Mouse (Mus musculus): Measurements from ENCODE around the gene Etv6. TPM values are rescaled to one million over a fixed set of nuclear protein-coding genes. Genes with fewer than 3 reads are reported as not detected.

Gene Etv6
- polyA plus RNA-seq, 1 experiment from 2014 or later: 5.2 TPM

DNA sequence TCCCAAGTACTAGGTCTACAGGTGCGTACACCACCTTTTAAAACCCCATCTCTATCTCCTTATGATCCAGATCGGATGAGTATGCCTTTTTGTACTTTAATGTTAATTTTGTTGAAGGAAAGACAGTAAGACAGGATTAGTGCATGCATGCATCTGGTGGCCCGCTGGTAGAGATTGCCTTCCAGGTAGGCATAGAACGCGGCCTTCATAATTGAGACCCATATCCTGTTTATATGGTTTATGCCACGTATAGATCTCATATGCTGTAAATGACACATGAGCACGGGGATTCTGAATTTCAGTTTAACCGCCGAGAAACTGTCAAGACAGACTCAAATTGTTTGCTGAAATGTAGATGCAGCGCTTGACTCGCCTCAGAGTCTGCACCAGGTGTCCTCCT is 133.3 kb downstream of the Etv6 start:
- no peak for ATAC-seq
- H3K36me3 ChIP-seq (ENCODE audit: control insufficient read depth, insufficient read depth): no peaks in the 10 kb centered on the region
- H3K9ac ChIP-seq (replicated peaks; ENCODE audit: low read depth, low read length): no peak overlapping the region
- no peak overlapping the region for H3K27ac ChIP-seq (ENCODE audit: low read length)
- H3K4me1 ChIP-seq (replicated peaks; ENCODE audit: control insufficient read depth, insufficient read depth, low read length): peaks cover 6% of the 10 kb centered on the region
- H3K9me3 ChIP-seq (ENCODE audit: control insufficient read depth, low read length): no peaks in the 10 kb centered on the region
- no peak overlapping the region for H3K4me2 ChIP-seq (ENCODE audit: low read length)
- no peak overlapping the region for H3K4me3 ChIP-seq (replicated peaks; ENCODE audit: low read length)
- H3K27me3 ChIP-seq (replicated peaks; ENCODE audit: control insufficient read depth, insufficient read depth, low read length): no peaks in the 10 kb centered on the region
- 93% methylated on average over 11 of the region's 11 CpGs for WGBS

DNA sequence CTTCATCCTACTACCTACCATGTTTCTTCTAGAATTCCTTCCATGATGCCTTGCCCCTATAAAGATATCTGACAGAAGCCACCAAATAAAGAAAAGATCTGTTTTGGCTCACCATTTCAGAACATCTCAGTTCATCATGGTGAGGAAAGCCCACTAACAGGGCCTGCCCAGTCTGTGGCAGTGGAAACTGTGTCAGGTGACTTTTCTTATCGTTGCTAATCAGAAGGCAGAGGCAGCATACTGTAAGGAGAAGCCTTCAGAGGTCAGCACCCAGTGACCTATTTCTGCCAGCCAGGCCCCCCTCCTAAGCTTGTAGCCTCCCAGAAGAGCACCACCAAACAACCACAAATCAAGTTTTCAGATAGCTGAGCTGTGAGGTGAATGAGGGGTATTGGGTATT is 135.7 kb downstream of the Etv6 start:
- 88% methylated on average over 1 of the region's 1 CpGs for WGBS
- Histone ChIP-seq H3K9me3 (ENCODE audit: control insufficient read depth, low read length) (no peaks in the 10 kb centered on the region), H3K9ac (replicated peaks; ENCODE audit: low read depth, low read length) (no peak overlapping the region), H3K27me3 (replicated peaks; ENCODE audit: control insufficient read depth, insufficient read depth, low read length) (no peaks in the 10 kb centered on the region), H3K36me3 (ENCODE audit: control insufficient read depth, insufficient read depth) (no peaks in the 10 kb centered on the region), H3K4me2 (ENCODE audit: low read length) (no peak overlapping the region), H3K4me3 (replicated peaks; ENCODE audit: low read length) (no peak overlapping the region), H3K27ac (ENCODE audit: low read length) (no peak overlapping the region), H3K4me1 (replicated peaks; ENCODE audit: control insufficient read depth, insufficient read depth, low read length) (peaks cover 6% of the 10 kb centered on the region)
- ATAC-seq: no peak

DNA sequence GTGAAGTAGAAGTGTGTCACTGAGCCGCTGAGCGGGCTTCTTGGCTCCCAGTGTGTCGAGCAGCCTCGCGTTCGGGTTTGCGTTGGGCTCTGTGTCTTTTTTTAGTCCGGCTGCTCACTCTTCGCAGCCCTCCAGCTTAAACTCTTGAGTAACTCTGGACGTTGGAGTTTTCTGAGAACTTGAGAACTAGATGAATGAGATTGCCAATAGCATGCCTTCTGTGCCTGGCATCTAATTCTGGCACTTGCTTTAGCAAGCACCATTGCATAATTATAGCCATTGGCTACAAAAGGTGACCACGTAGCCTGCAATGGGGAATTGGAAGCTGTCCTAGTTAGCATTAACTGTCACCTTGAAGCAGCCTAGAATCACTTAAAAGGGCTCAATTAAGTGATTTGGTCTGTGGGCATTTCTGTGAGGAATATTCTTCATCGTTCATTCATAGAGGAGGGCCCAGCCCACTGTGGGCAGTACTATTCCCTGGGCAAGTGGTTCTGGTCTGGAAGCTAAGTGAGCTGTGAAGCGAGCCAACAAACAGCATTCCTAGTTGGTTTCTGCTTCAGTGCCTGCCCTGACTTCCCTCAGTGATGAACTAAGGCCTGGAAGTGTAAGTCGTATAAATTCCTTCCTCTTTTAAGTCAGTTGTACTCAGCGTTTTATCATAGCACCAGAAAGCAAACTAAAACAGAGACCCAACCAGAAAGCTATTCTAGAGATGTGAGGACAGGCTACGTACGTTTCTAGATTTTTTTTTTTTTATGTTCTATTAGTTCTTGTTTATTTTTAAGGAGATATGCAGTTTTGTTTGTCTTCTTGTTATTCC is 136.6 kb downstream of the Etv6 start:
- Histone ChIP-seq H3K9ac (replicated peaks; ENCODE audit: low read depth, low read length) (no peak overlapping the region), H3K9me3 (ENCODE audit: control insufficient read depth, low read length) (no peaks in the 10 kb centered on the region), H3K4me1 (replicated peaks; ENCODE audit: control insufficient read depth, insufficient read depth, low read length) (peaks cover 6% of the 10 kb centered on the region), H3K27ac (ENCODE audit: low read length) (no peak overlapping the region), H3K4me3 (replicated peaks; ENCODE audit: low read length) (no peak overlapping the region), H3K27me3 (replicated peaks; ENCODE audit: control insufficient read depth, insufficient read depth, low read length) (no peaks in the 10 kb centered on the region), H3K36me3 (ENCODE audit: control insufficient read depth, insufficient read depth) (no peaks in the 10 kb centered on the region), H3K4me2 (ENCODE audit: low read length) (no peak overlapping the region)
- 77% methylated on average over 17 of the region's 17 CpGs for whole genome bisulfite sequencing
- no peak for ATAC-seq

DNA sequence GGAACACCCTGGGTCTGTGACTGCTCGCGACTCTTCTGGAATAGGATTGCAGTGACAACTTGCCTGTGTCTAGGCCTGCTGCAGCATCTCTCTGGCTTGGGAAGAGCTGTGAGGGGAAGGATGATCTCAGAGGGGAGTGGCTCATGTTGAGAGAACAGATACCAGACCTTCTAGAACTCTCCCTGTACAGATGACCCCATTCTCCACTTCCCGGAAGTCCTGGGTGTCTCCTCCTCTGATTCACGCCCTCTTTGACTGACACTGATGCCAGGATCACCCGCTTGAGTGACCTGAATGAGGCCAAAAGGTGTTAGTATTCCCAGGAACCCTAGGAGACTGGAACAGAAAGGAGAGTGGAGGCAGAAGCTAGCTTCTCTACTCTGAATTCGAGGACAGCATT is 137.9 kb downstream of the Etv6 start:
- no peak overlapping the region for H3K4me3 ChIP-seq (replicated peaks; ENCODE audit: low read length)
- no peaks in the 10 kb centered on the region for H3K27me3 ChIP-seq (replicated peaks; ENCODE audit: control insufficient read depth, insufficient read depth, low read length)
- no peaks in the 10 kb centered on the region for H3K9me3 ChIP-seq (ENCODE audit: control insufficient read depth, low read length)
- ATAC-seq: no peak
- peaks cover 6% of the 10 kb centered on the region for H3K4me1 ChIP-seq (replicated peaks; ENCODE audit: control insufficient read depth, insufficient read depth, low read length)
- 80% methylated on average over 6 of the region's 6 CpGs for WGBS
- no peak overlapping the region for H3K27ac ChIP-seq (ENCODE audit: low read length)
- no peak overlapping the region for H3K4me2 ChIP-seq (ENCODE audit: low read length)
- H3K9ac ChIP-seq (replicated peaks; ENCODE audit: low read depth, low read length): no peak overlapping the region
- no peaks in the 10 kb centered on the region for H3K36me3 ChIP-seq (ENCODE audit: control insufficient read depth, insufficient read depth)

DNA sequence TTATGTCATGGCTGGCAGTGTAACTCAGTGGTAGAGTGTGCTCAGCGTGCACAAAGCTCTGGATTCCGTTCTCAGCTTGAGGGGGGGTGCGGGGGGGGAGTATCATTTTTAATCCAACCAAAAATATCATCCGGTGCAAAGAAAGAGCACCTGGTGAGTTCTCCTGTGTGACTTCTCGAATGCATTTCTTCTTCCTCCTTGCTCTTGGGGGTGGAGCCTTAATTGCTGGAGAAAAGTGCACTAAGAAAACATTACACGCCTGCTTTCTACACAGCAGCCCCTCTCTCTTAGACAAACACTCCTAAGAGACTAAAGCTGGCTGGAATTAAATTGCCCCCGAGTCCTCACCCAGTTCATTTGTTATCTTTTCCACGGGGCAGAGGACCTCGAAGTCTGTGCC is 139.6 kb downstream of the Etv6 start:
- Histone ChIP-seq H3K4me2 (ENCODE audit: low read length) (no peak overlapping the region), H3K27ac (ENCODE audit: low read length) (no peak overlapping the region), H3K9me3 (ENCODE audit: control insufficient read depth, low read length) (no peaks in the 10 kb centered on the region), H3K36me3 (ENCODE audit: control insufficient read depth, insufficient read depth) (no peaks in the 10 kb centered on the region), H3K4me1 (replicated peaks; ENCODE audit: control insufficient read depth, insufficient read depth, low read length) (peaks cover 6% of the 10 kb centered on the region), H3K27me3 (replicated peaks; ENCODE audit: control insufficient read depth, insufficient read depth, low read length) (no peaks in the 10 kb centered on the region), H3K9ac (replicated peaks; ENCODE audit: low read depth, low read length) (no peak overlapping the region), H3K4me3 (replicated peaks; ENCODE audit: low read length) (no peak overlapping the region)
- no peak for ATAC-seq
- 70% methylated on average over 9 of the region's 9 CpGs for WGBS

DNA sequence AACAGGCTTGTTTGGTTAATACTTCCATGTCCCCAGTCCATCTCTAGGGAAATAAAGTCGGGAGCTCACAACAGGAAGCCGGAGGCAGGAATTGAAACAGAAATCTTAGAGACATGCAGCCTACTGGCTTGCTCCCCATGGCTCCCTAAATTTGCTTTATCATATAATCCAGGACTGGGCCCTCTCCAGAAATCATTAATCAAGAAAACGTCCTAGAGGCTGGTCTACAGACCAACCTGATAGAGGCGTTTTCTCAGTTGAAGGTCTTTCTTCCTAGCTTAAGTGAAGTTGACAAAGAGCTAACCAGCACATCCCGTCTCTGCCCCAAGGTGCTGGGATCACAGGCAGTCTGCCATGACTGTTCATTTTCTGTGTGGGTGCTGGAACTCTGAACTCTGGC is 141.7 kb downstream of the Etv6 start:
- no peak overlapping the region for H3K27ac ChIP-seq (ENCODE audit: low read length)
- no peaks in the 10 kb centered on the region for H3K9me3 ChIP-seq (ENCODE audit: control insufficient read depth, low read length)
- no peak overlapping the region for H3K4me2 ChIP-seq (ENCODE audit: low read length)
- H3K4me3 ChIP-seq (replicated peaks; ENCODE audit: low read length): no peak overlapping the region
- no peak for ATAC-seq
- H3K9ac ChIP-seq (replicated peaks; ENCODE audit: low read depth, low read length): no peak overlapping the region
- H3K27me3 ChIP-seq (replicated peaks; ENCODE audit: control insufficient read depth, insufficient read depth, low read length): no peaks in the 10 kb centered on the region
- WGBS: 85% methylated on average over 5 of the region's 5 CpGs
- no peaks in the 10 kb centered on the region for H3K36me3 ChIP-seq (ENCODE audit: control insufficient read depth, insufficient read depth)
- H3K4me1 ChIP-seq (replicated peaks; ENCODE audit: control insufficient read depth, insufficient read depth, low read length): no peaks in the 10 kb centered on the region

DNA sequence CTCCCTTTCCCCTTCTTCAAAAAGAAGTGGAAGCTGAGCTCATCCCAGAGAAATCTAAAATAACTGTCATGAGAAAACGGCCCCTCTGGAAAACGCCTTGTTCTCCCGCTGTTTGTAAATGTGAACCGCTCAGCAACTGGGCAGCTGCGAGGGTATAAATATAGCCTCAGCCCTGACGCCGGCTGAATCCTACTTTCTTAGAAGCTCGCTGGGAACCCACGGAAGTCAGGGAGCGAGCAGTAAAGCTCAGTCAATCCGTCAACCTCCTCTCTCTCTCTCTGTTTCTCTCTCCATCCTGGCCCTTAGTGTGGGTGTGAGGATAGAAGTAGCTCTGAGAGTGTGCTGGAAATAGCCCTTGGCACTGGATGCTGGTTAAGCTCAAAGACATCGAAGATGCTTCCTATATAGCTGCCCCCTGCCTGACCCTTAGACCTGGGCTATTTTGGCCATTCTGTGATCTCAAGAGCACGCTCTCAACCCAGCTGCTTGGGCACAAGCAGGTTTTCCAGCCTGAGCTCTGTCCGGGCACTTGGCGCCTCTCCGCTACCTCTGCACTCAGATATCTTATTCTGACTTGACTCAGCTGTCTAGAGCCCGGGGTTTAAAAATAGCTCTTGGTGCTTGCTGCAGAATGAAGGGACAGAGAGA is 146.9 kb downstream of the Etv6 start:
- H3K9ac ChIP-seq (replicated peaks; ENCODE audit: low read depth, low read length): no peak overlapping the region
- 0 out of 2 replicates have a peak, but pooled peaks have one; percentile 12 for ATAC-seq
- 85% methylated on average over 17 of the region's 17 CpGs for WGBS

DNA sequence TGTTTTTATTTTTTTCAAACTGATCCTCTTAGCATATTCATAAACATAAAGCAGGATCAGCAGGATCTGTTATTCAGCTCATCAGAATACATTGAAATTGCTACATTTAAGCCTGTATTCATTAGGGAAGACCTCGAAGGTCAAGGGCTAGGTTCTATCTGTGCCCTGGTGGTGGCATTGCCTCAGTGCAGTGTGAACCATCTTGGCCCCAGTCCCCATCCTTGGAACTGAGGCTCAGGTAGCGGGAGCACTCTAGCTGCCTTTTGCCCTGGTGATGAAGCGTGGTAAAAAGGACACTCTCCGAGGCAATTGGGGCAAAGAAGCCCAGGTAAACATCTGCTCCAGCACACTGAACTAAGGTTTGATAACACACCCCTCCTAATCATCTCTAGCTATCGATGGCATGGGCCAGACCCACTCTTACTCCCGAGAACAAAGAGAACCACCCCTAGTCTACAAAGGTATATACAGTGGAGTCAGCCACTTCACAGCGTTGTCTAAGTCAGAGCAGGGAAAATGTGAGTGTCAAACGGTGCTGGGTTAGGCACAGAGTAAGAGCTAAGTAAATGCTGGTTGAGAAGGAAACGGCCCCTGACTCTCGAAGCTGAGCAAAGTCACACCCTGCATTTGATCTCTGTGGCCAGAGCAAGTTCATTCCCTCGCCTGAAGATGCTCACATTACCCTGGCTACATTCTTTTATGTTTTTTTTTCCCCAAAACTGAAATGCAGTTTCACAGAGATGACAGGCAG is 148.3 kb downstream of the Etv6 start:
- WGBS: 90% methylated on average over 11 of the region's 11 CpGs
- Histone ChIP-seq H3K4me1 (replicated peaks; ENCODE audit: control insufficient read depth, insufficient read depth, low read length) (0 out of 2 replicates have a peak, but pooled peaks cover 2% of the 10 kb centered on the region), H3K9ac (replicated peaks; ENCODE audit: low read depth, low read length) (no peak overlapping the region), H3K27me3 (replicated peaks; ENCODE audit: control insufficient read depth, insufficient read depth, low read length) (no peaks in the 10 kb centered on the region), H3K36me3 (ENCODE audit: control insufficient read depth, insufficient read depth) (no peaks in the 10 kb centered on the region), H3K9me3 (ENCODE audit: control insufficient read depth, low read length) (no peaks in the 10 kb centered on the region), H3K4me2 (ENCODE audit: low read length) (no peak overlapping the region), H3K4me3 (replicated peaks; ENCODE audit: low read length) (no peak overlapping the region), H3K27ac (ENCODE audit: low read length) (no peak overlapping the region)
- no peak for ATAC-seq

More for the DNA sequence above, 146.9 kb downstream of the Etv6 start:
- H3K27ac ChIP-seq (ENCODE audit: low read length): no peak overlapping the region
- H3K27me3 ChIP-seq (replicated peaks; ENCODE audit: control insufficient read depth, insufficient read depth, low read length): no peaks in the 10 kb centered on the region
- no peaks in the 10 kb centered on the region for H3K36me3 ChIP-seq (ENCODE audit: control insufficient read depth, insufficient read depth)
- no peak overlapping the region for H3K4me2 ChIP-seq (ENCODE audit: low read length)
- no peak overlapping the region for H3K4me3 ChIP-seq (replicated peaks; ENCODE audit: low read length)
- no peaks in the 10 kb centered on the region for H3K4me1 ChIP-seq (replicated peaks; ENCODE audit: control insufficient read depth, insufficient read depth, low read length)
- H3K9me3 ChIP-seq (ENCODE audit: control insufficient read depth, low read length): no peaks in the 10 kb centered on the region

DNA sequence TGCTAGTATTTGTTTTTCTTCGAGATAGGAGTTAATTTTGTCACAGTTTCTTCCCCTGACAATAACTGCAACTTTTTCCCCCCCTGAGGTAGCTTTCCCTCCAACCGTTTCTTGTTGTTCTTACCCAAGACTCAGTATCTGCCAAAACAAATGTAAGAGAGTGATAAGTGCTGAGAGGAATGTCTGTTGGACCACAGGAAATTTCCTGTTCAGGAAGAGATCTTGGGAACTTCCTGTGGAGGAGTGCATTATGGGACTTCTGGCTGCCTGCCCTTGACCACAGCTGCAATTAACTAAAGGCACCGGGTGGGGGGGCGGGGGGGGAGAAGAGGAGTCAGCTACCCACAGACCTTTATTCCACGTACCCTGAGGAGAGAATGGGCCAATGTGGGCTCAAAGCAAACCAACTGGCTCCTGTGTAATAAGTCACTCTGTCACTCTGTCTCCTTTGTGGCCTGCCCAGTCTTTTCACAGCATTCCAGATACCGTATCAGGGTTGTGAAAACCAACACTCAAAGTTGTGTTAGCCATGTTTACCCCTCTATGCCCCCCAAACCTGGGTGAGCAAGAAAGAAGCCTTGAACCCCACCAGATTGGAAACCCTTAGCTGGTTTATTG is 150.9 kb downstream of the Etv6 start:
- no peak for ATAC-seq
- Histone ChIP-seq H3K9ac (replicated peaks; ENCODE audit: low read depth, low read length) (no peak overlapping the region), H3K4me1 (replicated peaks; ENCODE audit: control insufficient read depth, insufficient read depth, low read length) (peaks cover 15% of the 10 kb centered on the region), H3K27me3 (replicated peaks; ENCODE audit: control insufficient read depth, insufficient read depth, low read length) (no peaks in the 10 kb centered on the region), H3K36me3 (ENCODE audit: control insufficient read depth, insufficient read depth) (no peaks in the 10 kb centered on the region), H3K4me2 (ENCODE audit: low read length) (no peak overlapping the region), H3K27ac (ENCODE audit: low read length) (no peak overlapping the region), H3K9me3 (ENCODE audit: control insufficient read depth, low read length) (no peaks in the 10 kb centered on the region), H3K4me3 (replicated peaks; ENCODE audit: low read length) (no peak overlapping the region)
- WGBS: 79% methylated on average over 5 of the region's 6 CpGs
